Mouse (Mus musculus) small intestine, adult 10 weeks (tissue): ENCODE measurements around the gene Prdx6b. TPM values are rescaled to one million over a fixed set of nuclear protein-coding genes. Genes with fewer than 3 reads are reported as not detected.

Experiments
- polyA plus RNA-seq: library from polyadenylated mRNA; stranded (reverse); fragments of 350-450 nt; fragmentation: Illumina TruSeq; extraction: RNeasy Lipid Tissue Mini Kit (QIAGEN cat#74804); gene quantifications from one replicate; pipeline ENCODE4 v1.2.3, GENCODE M21; 2014; ENCODE audit warnings: low replicate concordance

Prdx6b gene
- not detected for polyA plus RNA-seq

GRCm38 (mm10) chr2:80292172-80292571 lies at the start of gene Prdx6b:
Gene Prdx6b, plus strand, starts transcription at chr2:80292472.

GRCm38 (mm10) chr2:80315242-80316161 lies 23.2 kb downstream of the Prdx6b start, which contains the start of gene Dnajc10:
Gene Dnajc10, plus strand, starts transcription at chr2:80315466.

Other genes starting within 250 kb of the Prdx6b start
- gene Pde1a, start 163.0 kb upstream of the Prdx6b start, polyA plus RNA-seq: 7.5 TPM
- 102 TPM for gene Dnajc10, start 23.0 kb downstream of the Prdx6b start, polyA plus RNA-seq
- gene Frzb, start 155.2 kb downstream of the Prdx6b start, polyA plus RNA-seq: 1.7 TPM